Mouse (Mus musculus) liver, embryonic 15.5 days (tissue): ENCODE measurements around the gene Ankle2. TPM values are rescaled to one million over a fixed set of nuclear protein-coding genes. Genes with fewer than 3 reads are reported as not detected.
A peak's percentile ranks its signal among the peaks of the same experiment; 100 is the strongest.

Source experiments
- ATAC-seq: fragments of 200-750 bp; cut with Nextera tagmentation; 2 replicates; pipeline ENCODE4 v1.8.0; 2017; ENCODE audit warnings: moderate number of reproducible peaks, mild to moderate bottlenecking, moderate library complexity; ENCODE audit not compliant: insufficient read depth
- H3K27ac ChIP-seq: fragments of 300-500 bp; sonication (generic); replicated peaks from 2 replicates; pipeline ENCODE4 v1.5.1; 2015; ENCODE audit warnings: mild to moderate bottlenecking, inconsistent platforms
- H3K27me3 ChIP-seq: fragments of 300-500 bp; sonication (generic); 2 replicates; pipeline ENCODE4 v1.6.1; 2015; ENCODE audit warnings: mild to moderate bottlenecking, inconsistent platforms
- H3K36me3 ChIP-seq: fragments of 300-500 bp; sonication (generic); replicated peaks from 2 replicates; pipeline ENCODE4 v1.6.1; 2015; ENCODE audit warnings: moderate library complexity, mild to moderate bottlenecking, inconsistent platforms
- H3K4me1 ChIP-seq: fragments of 300-500 bp; sonication (generic); replicated peaks from 2 replicates; pipeline ENCODE4 v1.6.1; 2015; ENCODE audit warnings: inconsistent platforms
- H3K4me2 ChIP-seq: fragments of 300-500 bp; sonication (generic); 2 replicates; pipeline ENCODE4 v1.6.1; 2015; ENCODE audit warnings: moderate library complexity, mild to moderate bottlenecking, inconsistent platforms
- H3K4me3 ChIP-seq: fragments of 300-500 bp; sonication (generic); replicated peaks from 2 replicates; pipeline ENCODE4 v1.5.1; 2015; ENCODE audit warnings: mild to moderate bottlenecking, inconsistent platforms
- H3K9ac ChIP-seq: fragments of 300-500 bp; sonication (generic); 2 replicates; pipeline ENCODE4 v1.6.1; 2015; ENCODE audit warnings: moderate library complexity, mild to moderate bottlenecking, inconsistent platforms
- H3K9me3 ChIP-seq: fragments of 300-500 bp; sonication (generic); replicated peaks from 2 replicates; pipeline ENCODE4 v1.6.1; 2016; ENCODE audit warnings: inconsistent platforms
- WGBS: fragments of 180-500 bp; shearing (Covaris S2); methylation state at CpG from one replicate; pipeline ENCODE4 v1.1.7; 2015; ENCODE audit warnings: mixed read lengths; ENCODE audit not compliant: insufficient replicate concordance; 5-methylcytosine and 5-hydroxymethylcytosine counted together
- polyA plus RNA-seq: library from polyadenylated mRNA; unstranded; fragments of >200 nt; fragmentation: Nextera tagmentation; extraction: Ambion mirVana; gene quantifications from 2 replicates; pipeline ENCODE4 v1.2.1, GENCODE M21; 2015

Gene Ankle2
- polyA plus RNA-seq, 1 experiment from 2014 or later = 14.3 TPM

DNA sequence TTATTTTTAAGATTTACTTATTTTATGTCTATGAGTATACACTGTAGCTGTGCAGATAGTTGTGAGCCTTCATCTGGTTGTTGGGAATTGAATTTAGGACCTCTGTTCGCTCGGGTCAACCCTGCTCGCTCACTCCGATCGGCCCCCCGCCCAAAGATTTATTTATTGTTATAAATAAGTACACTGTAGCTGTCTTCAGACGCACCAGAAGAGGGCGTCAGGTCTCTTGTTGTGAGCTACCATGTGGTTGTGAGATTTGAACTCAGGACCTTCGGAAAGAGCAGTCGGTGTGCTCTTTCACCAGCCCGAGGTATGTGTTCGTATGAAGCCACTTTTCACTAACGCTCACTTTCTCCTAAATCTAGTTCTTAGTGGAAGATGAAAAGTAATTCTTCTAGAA lies 834 bp downstream of the Ankle2 start:
- ATAC-seq = no peak
- 32% methylated on average over 13 of the region's 13 CpGs for WGBS
- H3K9ac ChIP-seq = peak overlapping the region; percentile 93
- H3K4me1 ChIP-seq = peaks cover 25% of the 10 kb centered on the region
- no peaks in the 10 kb centered on the region for H3K9me3 ChIP-seq
- no peaks in the 10 kb centered on the region for H3K27me3 ChIP-seq
- H3K4me2 ChIP-seq = peak overlapping the region; percentile 87
- peak overlapping the region; percentile 99 for H3K27ac ChIP-seq
- H3K4me3 ChIP-seq = peak overlapping the region; percentile 91
- H3K36me3 ChIP-seq = peaks cover 28% of the 10 kb centered on the region

DNA sequence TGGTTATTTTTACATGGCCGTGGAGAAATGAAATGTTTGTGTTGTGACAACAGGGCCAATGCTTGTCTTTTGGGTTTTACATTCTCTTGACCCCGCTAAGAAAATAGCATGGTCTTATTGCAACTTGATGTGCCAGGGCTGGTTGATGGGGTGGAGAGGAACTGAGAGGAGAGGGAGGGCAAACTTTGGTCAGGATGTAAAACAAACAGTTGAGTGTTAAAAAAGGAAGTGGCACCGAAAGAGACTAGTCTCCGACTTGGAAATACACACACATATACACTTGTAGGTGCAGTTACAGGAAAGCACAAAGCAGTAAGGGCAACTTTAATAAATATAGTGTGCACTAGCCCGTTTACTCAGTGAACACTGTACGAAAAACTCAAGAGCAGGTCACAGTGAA lies 1.5 kb downstream of the Ankle2 start:
- Histone ChIP-seq H3K4me2 (peak overlapping the region; percentile 87), H3K9me3 (no peaks in the 10 kb centered on the region), H3K4me3 (peak overlapping the region; percentile 91), H3K27ac (peak overlapping the region; percentile 29; the same call in 1 of the 2 replicates), H3K9ac (no peak overlapping the region), H3K27me3 (no peaks in the 10 kb centered on the region), H3K36me3 (peaks cover 35% of the 10 kb centered on the region), H3K4me1 (peaks cover 25% of the 10 kb centered on the region)
- WGBS = 41% methylated on average over 6 of the region's 6 CpGs
- ATAC-seq = no peak

DNA sequence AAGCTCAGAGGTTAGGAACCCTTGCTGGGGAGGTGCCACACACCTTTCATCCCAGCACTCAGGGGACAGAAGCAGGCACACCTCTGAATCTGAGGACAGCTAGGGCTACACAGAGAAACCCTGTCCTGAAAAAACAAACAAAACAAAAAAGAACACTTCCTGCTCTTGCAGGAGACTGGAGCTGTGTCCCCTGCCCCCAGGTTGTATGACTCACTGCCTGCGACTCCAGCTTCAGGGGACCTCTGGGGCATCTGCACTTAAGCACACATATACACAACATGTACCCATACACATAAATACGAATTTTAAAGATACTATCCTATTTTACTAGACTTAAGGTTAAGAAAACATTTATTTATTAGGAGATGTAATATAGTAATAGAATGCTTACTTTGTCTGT lies 13.3 kb downstream of the Ankle2 start:
- Histone ChIP-seq H3K4me2 (no peak overlapping the region), H3K4me3 (no peak overlapping the region), H3K4me1 (no peaks in the 10 kb centered on the region), H3K36me3 (peaks cover 92% of the 10 kb centered on the region), H3K9ac (no peak overlapping the region), H3K27me3 (no peaks in the 10 kb centered on the region), H3K27ac (no peak overlapping the region; the same call in 1 of the 2 replicates), H3K9me3 (no peaks in the 10 kb centered on the region)
- ATAC-seq = no peak
- WGBS = 68% methylated on average over 2 of the region's 2 CpGs

DNA sequence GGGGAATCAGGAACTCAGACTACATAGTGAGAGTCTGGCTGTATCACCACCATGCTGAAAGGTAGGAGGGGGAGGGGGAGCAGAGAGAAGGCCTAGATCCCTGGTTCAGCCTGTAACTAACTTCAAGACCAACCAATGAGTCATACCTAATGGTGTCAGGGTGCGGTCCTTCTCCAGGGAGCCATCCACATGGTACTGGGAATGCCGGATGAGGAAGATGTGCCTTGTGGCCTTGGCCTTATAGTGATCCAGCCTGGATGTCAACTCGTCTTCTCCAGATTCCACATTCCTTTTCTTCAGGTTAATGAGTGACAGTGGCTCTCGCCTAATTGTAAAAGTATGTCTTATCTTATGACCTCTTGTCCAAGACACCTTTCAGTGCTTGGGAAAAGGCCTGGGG lies 36.1 kb downstream of the Ankle2 start:
- Histone ChIP-seq H3K27me3 (no peaks in the 10 kb centered on the region), H3K4me2 (no peak overlapping the region), H3K9ac (no peak overlapping the region), H3K36me3 (peaks cover 42% of the 10 kb centered on the region), H3K4me3 (no peak overlapping the region), H3K27ac (no peak overlapping the region), H3K4me1 (peaks cover 28% of the 10 kb centered on the region), H3K9me3 (no peaks in the 10 kb centered on the region)
- WGBS = 77% methylated on average over 4 of the region's 4 CpGs
- no peak for ATAC-seq

- ATAC-seq = peak; percentile 75
Observed at GRCm38 (mm10) chr5:110269141-110270101, 38.6 kb downstream of the Ankle2 start, which contains the start of gene Pgam5. Gene Pgam5, minus strand, starts transcription at chr5:110269913.

DNA sequence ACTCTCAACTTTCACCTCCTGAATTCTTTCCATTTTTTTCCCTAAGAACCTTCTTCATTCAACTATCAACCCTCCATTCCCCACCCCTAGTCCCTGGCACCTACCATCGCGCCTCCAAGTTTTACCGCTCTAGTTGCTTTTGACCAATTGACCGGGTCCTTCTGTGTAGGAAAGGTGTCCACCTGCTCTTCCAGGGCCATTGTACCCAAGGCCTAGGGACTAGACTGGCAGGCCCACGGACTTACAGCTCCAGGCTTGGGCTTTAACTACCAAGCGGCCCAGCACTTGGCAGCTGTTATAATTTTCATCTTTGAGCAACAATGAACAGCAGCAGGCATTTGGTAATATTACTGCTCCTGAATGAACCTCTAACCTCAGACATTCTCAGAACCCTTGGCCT lies 39.4 kb downstream of the Ankle2 start:
- 86% methylated on average over 6 of the region's 6 CpGs for WGBS
- H3K4me3 ChIP-seq = no peak overlapping the region; the same call in 1 of the 2 replicates
- H3K27ac ChIP-seq = no peak overlapping the region
- no peak overlapping the region for H3K9ac ChIP-seq
- H3K4me1 ChIP-seq = peaks cover 40% of the 10 kb centered on the region
- no peaks in the 10 kb centered on the region for H3K27me3 ChIP-seq
- no peak overlapping the region for H3K4me2 ChIP-seq
- no peak for ATAC-seq
- H3K36me3 ChIP-seq = peaks cover 21% of the 10 kb centered on the region
- no peaks in the 10 kb centered on the region for H3K9me3 ChIP-seq

More at GRCm38 (mm10) chr5:110269141-110270101, 38.6 kb downstream of the Ankle2 start, which contains the start of gene Pgam5:
- WGBS = under 1% methylated on average over 66 of the region's 66 CpGs
- Histone ChIP-seq H3K27ac (peak within 1 kb of the TSS; percentile 29), H3K4me2 (peak within 1 kb of the TSS; percentile 93), H3K4me3 (peak within 1 kb of the TSS; percentile 81), H3K9me3 (no peaks in the 10 kb centered on the region), H3K9ac (peak within 1 kb of the TSS; percentile 77), H3K36me3 (peaks cover 29% of the 10 kb centered on the region), H3K27me3 (no peaks in the 10 kb centered on the region), H3K4me1 (peaks cover 35% of the 10 kb centered on the region)

DNA sequence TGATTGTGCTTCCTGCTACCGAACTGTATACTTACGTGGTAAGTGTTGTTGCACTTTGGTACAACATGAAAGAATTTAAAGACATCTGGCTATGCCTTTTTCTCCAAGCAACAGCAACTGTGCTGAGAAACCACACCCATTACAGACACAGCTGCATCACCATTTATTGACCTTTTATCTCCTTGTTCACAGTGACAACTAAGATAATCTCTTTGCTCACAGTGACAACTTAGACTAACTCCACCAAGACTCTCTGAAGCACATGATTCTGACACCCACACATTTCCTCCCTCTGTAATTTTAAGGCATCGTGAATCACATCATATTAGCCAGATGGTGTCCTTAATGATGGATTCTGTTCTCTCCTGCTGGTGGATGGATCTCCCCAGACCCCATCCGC lies 43.3 kb downstream of the Ankle2 start:
- ATAC-seq = peak; percentile 16; the same call in 1 of the 2 replicates
- H3K27me3 ChIP-seq = no peaks in the 10 kb centered on the region

DNA sequence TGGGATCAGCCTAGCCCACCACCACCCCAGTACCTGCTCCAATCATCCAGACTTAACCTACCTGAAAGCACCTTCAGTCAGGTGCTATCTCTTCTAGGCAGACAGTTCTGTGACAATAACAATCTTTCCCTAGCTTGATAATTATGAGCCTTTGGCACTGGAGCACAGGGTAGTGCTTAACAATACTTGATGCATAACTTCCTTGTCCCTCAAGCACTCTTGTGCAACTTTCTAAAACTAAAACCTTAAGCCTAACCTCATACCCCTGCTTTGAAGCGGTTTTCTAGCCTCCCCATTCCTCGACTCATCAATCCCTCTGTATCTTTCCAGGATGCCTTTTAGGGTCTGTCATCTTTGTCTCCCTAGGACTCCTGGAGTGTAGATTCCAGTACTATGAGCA lies 44.0 kb downstream of the Ankle2 start:
- peaks cover 20% of the 10 kb centered on the region for H3K4me1 ChIP-seq
- H3K27me3 ChIP-seq = no peaks in the 10 kb centered on the region
- H3K9me3 ChIP-seq = no peaks in the 10 kb centered on the region
- WGBS = 67% methylated on average over 2 of the region's 2 CpGs
- H3K4me2 ChIP-seq = no peak overlapping the region
- H3K27ac ChIP-seq = no peak overlapping the region
- H3K9ac ChIP-seq = no peak overlapping the region
- H3K4me3 ChIP-seq = no peak overlapping the region
- no peak for ATAC-seq
- H3K36me3 ChIP-seq = peaks cover 4% of the 10 kb centered on the region; the same call in 1 of the 2 replicates

More for the DNA sequence above, 43.3 kb downstream of the Ankle2 start:
- H3K9me3 ChIP-seq = no peaks in the 10 kb centered on the region
- no peak overlapping the region for H3K4me3 ChIP-seq
- H3K9ac ChIP-seq = no peak overlapping the region
- H3K36me3 ChIP-seq = peaks cover 4% of the 10 kb centered on the region; the same call in 1 of the 2 replicates
- WGBS = 64% methylated on average over 4 of the region's 4 CpGs
- H3K4me2 ChIP-seq = no peak overlapping the region
- no peak overlapping the region for H3K27ac ChIP-seq
- H3K4me1 ChIP-seq = peaks cover 21% of the 10 kb centered on the region

DNA sequence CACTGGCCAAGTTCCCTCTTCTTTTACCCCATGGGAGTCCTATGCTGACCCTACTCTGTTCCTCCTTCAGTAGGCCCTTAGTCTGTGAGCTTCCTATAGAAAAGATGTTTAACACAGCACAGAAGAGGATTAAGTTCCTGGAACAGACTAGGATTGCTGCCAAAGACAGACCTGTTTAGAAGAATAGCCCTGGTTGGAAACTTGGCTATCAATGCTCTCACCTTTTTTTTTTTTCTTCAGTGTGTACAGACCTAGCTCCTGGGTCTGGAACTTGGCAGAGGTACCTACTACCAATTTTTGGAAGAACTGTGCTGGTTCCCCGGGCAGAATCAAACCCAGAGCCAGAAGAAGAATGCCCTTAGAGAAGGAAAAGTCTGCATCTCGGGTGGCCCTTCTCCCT lies 45.6 kb downstream of the Ankle2 start:
- no peaks in the 10 kb centered on the region for H3K27me3 ChIP-seq
- H3K27ac ChIP-seq = no peak overlapping the region
- H3K36me3 ChIP-seq = peaks cover 4% of the 10 kb centered on the region; the same call in 1 of the 2 replicates
- WGBS = 78% methylated on average over 2 of the region's 2 CpGs
- H3K4me1 ChIP-seq = peaks cover 20% of the 10 kb centered on the region
- no peak overlapping the region for H3K4me2 ChIP-seq
- no peak for ATAC-seq
- no peak overlapping the region for H3K4me3 ChIP-seq
- H3K9me3 ChIP-seq = no peaks in the 10 kb centered on the region
- H3K9ac ChIP-seq = no peak overlapping the region

DNA sequence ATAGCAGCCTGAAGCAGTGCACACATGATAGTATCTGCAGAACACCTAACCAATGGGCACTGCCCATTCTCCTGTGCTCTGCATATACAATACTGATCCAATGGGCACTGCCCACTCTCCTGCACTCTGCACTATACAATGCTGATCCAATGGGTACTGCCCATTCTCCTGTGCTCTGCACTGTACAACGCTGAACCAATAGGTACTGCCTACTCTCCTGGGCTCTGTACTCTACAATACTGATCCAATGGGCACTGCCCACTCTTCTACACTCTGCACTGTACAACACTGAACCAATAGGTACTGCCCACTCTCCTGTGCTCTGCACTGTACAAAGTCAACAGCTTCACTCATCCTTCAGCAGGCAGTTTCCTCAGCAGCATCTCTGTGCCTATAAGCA lies 46.1 kb downstream of the Ankle2 start:
- 76% methylated on average over 1 of the region's 1 CpGs for WGBS
- no peak overlapping the region for H3K4me2 ChIP-seq
- H3K36me3 ChIP-seq = peaks cover 4% of the 10 kb centered on the region; the same call in 1 of the 2 replicates
- H3K27me3 ChIP-seq = no peaks in the 10 kb centered on the region
- H3K9ac ChIP-seq = no peak overlapping the region
- H3K9me3 ChIP-seq = no peaks in the 10 kb centered on the region
- H3K4me3 ChIP-seq = no peak overlapping the region
- H3K27ac ChIP-seq = no peak overlapping the region
- ATAC-seq = peak; percentile 53
- peaks cover 20% of the 10 kb centered on the region for H3K4me1 ChIP-seq

DNA sequence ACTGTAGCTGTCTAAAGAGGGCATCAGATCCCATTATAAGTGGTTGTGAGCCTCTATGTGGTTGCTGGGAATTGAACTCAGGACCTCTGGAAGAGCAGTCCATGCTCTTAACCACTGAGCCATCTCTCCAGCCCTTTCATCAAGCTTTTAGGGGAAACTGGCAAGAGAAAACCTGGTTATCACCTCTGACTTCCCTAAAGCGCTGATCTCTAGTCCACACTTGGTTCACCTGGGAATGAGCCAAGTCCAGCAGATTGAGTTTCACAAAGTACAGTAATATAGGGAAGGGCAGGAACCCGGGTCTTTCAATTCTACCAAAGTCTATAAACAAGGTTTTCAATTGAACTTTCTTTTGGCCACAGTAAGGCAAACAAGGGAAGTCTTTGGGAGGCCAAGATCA lies 51.2 kb downstream of the Ankle2 start:
- Histone ChIP-seq H3K4me2 (no peak overlapping the region), H3K27me3 (no peaks in the 10 kb centered on the region), H3K9ac (no peak overlapping the region), H3K27ac (no peak overlapping the region), H3K4me3 (no peak overlapping the region), H3K36me3 (peaks cover 7% of the 10 kb centered on the region; the same call in 1 of the 2 replicates), H3K4me1 (peaks cover 29% of the 10 kb centered on the region), H3K9me3 (no peaks in the 10 kb centered on the region)
- no peak for ATAC-seq
- WGBS = 72% methylated on average over 2 of the region's 2 CpGs
